Mouse (Mus musculus) CD4-positive helper T cell, adult 2 months (primary cell): ENCODE data around the gene Fam163a.

ENCODE experiments used
- DNase-seq: peaks from one replicate; pipeline ENCODE4 v3.0.0-alpha.2; 2012; ENCODE audit warnings: low read depth, missing footprints, low spot score

The Fam163a gene

GRCm38 (mm10) chr1:156202661-156203060 is 2.2 kb downstream of the Fam163a start:
- no peak for DNase-seq

GRCm38 (mm10) chr1:156201069-156201468 is 3.8 kb downstream of the Fam163a start:
- no peak for DNase-seq

- no peak for DNase-seq
Observed at GRCm38 (mm10) chr1:156197588-156197987, 7.2 kb downstream of the Fam163a start.

GRCm38 (mm10) chr1:156193292-156193691 is 11.5 kb downstream of the Fam163a start:
- DNase-seq = no peak

GRCm38 (mm10) chr1:156192853-156193252 is 12.0 kb downstream of the Fam163a start:
- DNase-seq = no peak

- DNase-seq = no peak
Observed at GRCm38 (mm10) chr1:156186646-156187045, 18.2 kb downstream of the Fam163a start.

- DNase-seq = no peak
Observed at GRCm38 (mm10) chr1:156184158-156184571, 20.7 kb downstream of the Fam163a start.

- DNase-seq = no peak
Observed at GRCm38 (mm10) chr1:156183176-156183958, 21.5 kb downstream of the Fam163a start.

- no peak for DNase-seq
Observed at GRCm38 (mm10) chr1:156179875-156180274, 25.0 kb downstream of the Fam163a start.

GRCm38 (mm10) chr1:156168737-156169136 is 36.1 kb downstream of the Fam163a start:
- DNase-seq = no peak

- DNase-seq = no peak
Observed at GRCm38 (mm10) chr1:156116770-156117169, 88.1 kb downstream of the Fam163a start.

- no peak for DNase-seq
Observed at GRCm38 (mm10) chr1:156113884-156114499, 90.8 kb downstream of the Fam163a start.

GRCm38 (mm10) chr1:156112142-156112541 is 92.7 kb downstream of the Fam163a start:
- no peak for DNase-seq

- DNase-seq = no peak
Observed at GRCm38 (mm10) chr1:156111728-156112127, 93.1 kb downstream of the Fam163a start.

- DNase-seq = no peak
Observed at GRCm38 (mm10) chr1:156111090-156111489, 93.7 kb downstream of the Fam163a start.

- no peak for DNase-seq
Observed at GRCm38 (mm10) chr1:156108400-156108799, 96.4 kb downstream of the Fam163a start.

- peak; percentile 42 for DNase-seq
Observed at GRCm38 (mm10) chr1:156107424-156107823, 97.4 kb downstream of the Fam163a start.

- no peak for DNase-seq
Observed at GRCm38 (mm10) chr1:156105381-156105780, 99.4 kb downstream of the Fam163a start.

GRCm38 (mm10) chr1:156103763-156104162 is 101.1 kb downstream of the Fam163a start:
- DNase-seq = no peak

- no peak for DNase-seq
Observed at GRCm38 (mm10) chr1:156091811-156092210, 113.0 kb downstream of the Fam163a start.

GRCm38 (mm10) chr1:156090042-156090441 is 114.8 kb downstream of the Fam163a start:
- DNase-seq = no peak

- DNase-seq = no peak
Observed at GRCm38 (mm10) chr1:156089561-156089960, 115.3 kb downstream of the Fam163a start.

GRCm38 (mm10) chr1:156087586-156087985 is 117.2 kb downstream of the Fam163a start:
- DNase-seq = no peak
